Mouse (Mus musculus): ENCODE results near the gene Cnpy4. TPM values are rescaled to one million over a fixed set of nuclear protein-coding genes. Genes with fewer than 3 reads are reported as not detected.
A peak's percentile ranks its signal among the peaks of the same experiment; 100 is the strongest.

The Cnpy4 gene
- total RNA-seq (2021), result 1 to 10 TPM; 6.4 to 7.2 TPM

DNA sequence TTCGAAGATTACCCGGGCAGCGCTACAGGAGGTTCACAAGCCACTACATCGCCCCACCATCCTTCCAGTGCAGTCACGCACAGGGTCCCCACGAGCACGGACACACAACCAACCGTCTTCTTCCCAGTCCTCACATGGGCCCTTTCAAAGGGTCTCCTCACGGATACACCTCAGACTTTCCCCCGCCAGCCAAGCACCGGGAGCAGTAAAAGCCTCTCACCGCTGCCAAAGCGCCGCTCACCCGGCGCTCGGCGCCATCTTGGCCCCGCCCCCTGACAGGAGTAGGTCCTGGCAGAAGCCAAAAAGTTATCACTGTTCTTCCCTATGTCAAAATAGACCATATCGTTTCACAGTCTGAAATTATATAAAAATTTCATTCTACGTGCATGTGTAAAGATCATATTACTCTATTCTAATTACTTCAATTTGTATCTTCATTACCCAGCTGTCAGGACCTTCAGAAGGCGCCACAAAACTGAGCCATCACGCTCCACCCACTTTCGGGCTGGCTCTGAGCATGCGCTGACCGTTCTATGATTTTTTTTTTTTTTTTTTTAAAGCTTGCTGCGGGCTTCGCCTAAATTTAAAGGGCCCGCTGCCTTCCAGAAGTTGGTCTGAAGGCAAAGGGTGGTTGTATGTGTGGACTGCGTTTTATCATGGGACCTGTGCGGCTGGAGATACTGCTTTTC is at the start of gene Cnpy4, which contains the start of gene Taf6:
Cnpy4 (plus strand) TSS at position 536 of the 689 bp plus-strand sequence.
Taf6 (minus strand) TSS at position 502 of the 689 bp plus-strand sequence.
- intact Hi-C loops (cut with DNase I), result loop anchor here (2.0 kb wide), 2 partner anchors 14 to 26 kb away; partner anchors contain the start of genes Ap4m1, Cops6 and Mcm7
- peak; percentile 83 to 87 for DNase-seq

DNA sequence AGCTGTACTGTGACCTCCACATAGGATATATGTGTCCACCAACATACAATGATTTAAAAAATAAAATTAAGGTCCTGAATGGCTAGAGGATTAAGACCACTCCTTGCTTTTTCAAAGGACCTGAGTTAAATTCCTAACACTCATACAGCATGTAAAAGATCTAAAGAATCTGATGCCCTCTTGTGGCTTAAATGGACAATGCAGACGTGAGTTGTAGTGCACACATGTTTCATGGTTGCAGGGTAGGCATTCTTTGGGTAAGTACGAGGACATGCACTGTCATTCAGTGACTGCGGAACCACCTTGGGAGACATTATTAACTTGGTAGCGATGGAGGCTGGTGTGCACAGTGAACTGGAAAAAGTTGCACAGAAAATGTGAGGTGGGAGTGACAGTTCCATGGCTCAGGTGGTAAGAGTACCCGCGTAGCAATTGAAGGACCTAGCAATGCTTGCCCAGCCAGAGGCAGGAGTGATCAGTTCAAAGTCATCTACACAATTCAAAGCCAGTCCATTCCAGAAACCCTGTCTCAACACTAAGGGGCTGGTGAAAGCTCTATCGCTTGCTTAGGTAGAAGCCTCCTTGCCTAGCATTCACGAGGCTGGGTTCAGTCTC is 49.2 kb upstream of the Cnpy4 start:
- intact Hi-C loops (cut with DNase I), result loop anchor here (5.0 kb wide), 1 partner anchor 251 kb away; no protein-coding TSS in a partner anchor
- DNase-seq, result peak in 1 of 2 experiments; percentile 9

DNA sequence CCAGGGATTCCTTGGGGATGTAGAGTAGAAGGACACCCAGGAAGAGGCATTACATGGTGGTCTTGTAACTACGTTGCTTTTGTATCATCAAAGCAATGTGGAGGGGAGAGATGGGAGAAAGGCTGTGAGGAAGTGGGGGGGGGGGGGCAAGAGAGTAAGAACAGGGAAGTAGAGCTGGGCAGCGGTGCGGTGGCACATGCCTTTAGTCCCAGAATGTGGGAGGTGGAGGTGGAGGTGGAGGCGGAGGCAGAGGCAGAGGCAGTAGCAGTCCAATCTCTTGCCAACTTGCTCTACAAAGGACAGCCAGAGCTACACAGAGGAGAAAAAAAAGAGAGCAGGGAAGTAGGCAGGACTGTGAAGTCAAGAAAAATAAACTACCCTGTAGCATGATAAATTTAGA is 48.7 kb upstream of the Cnpy4 start:
- DNase-seq, result no peak
- intact Hi-C loops (cut with DNase I), result loop anchor here (5.0 kb wide), 1 partner anchor 251 kb away; no protein-coding TSS in a partner anchor

DNA sequence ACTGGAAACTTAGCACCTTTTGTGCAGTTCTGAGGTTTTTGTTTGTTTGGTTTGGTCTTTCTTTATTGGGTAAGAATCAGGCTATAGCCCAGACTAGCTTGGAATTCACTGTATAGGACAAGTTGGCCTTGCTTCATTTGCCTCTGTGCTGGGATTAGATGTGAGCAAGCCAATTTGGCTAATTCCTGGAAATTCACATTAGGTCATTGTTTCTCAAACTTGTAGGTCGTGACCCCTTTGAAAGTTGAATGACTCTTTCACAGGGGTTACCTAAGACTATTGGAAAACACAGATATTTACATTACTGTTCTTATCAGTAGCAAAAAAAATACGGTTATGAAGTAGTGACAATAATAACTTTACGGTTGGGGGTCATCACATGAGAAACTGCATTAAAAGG is 32.9 kb upstream of the Cnpy4 start:
- no peak for DNase-seq
- intact Hi-C loops (cut with DNase I), result loop anchor here (2.0 kb wide), 1 partner anchor 38 kb away; the partner anchor contains the start of gene Zscan21

DNA sequence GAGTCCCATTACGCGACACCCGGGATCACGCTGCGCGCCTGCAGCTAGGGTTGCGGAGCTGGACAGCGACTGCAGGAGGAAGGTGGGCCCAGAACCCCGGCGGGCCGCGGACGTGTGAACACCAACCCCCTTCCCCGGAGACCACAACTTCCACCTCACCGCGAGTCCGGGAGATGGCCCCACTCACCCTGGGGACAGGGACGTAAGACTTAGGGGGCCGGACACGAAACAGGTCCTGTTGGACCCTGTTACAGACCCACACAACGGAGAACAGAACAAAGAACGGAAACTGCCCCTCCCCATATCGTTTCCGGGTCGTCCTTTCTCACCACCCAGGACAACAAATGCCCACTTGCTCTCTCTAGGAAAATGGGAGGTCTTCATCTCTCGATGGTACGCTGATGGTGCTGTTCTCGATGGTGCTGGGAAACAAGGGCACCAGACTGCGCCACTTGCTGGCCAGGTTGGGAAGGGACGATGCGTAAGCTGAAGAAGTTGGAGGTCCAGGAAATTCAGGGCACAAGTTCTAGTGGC is 31.8 kb upstream of the Cnpy4 start, which contains the start of gene Zfp113:
Zfp113 (minus strand) TSS at position 302 of the 534 bp plus-strand sequence.
- peak; percentile 81 to 86 for DNase-seq
- intact Hi-C loops (cut with DNase I), result loop anchor here (1.0 to 5.0 kb wide), 4 partner anchors 39 to 363 kb away; partner anchors contain the start of genes Zkscan1 and Zscan21

DNA sequence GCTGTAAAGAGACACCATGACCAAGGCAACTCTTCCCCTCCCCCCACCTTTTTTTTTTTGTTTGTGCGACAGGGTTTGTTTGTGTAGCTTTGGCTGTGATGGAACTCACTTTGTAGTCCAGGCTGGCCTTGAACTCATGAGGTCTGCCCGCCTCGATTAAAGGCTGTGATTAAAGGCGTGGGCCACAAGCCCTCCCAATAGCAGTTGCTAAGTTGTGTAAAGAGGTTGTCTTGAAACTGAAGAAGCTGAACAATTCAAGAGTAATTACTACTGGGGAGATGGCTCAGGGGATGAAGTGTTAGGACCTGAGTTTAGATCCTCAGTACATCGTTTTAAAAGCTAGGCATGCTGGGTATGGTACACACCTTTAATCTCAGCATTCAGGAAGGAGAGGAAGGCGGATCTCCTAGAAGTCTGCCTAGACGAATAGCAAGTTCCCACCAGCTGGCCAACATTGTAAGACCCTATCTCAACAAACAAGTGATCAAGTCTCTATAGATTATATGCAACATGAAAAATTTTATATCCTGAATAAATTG is 27.0 kb upstream of the Cnpy4 start:
- intact Hi-C loops (cut with DNase I), result loop anchor here (2.0 to 10.0 kb wide), 2 partner anchors 27 to 635 kb away; partner anchors contain the start of genes Cnpy4 and Taf6
- no peak for DNase-seq

DNA sequence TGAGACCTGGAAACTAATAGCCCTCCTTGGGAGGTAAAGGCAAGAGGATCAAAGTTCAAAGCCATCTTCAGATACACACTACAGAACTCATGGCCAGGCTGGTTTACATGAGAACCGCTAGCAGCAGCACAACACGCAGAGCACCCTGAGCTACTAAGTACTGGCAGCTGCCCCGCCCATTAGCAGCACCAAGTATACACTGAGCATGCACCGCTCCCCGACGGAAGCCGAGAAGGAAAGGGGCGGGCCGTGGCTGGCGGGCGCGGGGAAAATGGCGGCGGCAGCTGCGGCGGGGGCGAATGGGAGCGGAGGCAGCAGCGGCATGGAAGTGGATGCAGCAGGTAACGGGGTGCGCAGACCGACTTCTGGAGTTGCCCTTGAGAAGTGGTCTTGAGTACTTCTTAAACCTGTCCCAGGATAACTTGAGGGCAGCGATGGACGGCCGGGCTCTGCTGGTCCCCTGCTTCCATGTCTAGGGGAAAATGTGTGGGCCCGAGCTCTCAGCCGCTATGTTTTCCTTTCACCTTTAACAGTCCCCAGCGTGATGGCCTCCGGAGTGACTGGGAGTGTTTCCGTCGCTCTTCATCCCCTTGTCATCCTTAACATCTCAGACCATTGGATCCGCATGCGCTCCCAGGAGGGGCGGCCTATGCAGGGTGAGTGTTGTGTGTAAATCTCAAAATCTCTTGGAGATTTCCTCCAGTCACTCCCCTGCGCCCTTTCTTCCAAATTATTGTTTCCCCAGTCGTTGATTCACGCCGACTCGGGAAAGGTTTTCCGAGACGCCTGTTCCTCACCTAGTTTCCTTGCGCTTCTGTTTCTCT is 26.2 kb upstream of the Cnpy4 start, which contains the start of gene Cops6:
Cops6 (plus strand) TSS at position 230 of the 824 bp plus-strand sequence.
- DNase-seq, result peak; percentile 94 to 96
- intact Hi-C loops (cut with DNase I), result loop anchor here (1.0 to 10.0 kb wide), 3 partner anchors 9 to 636 kb away; partner anchors contain the start of genes Cnpy4 and Taf6

DNA sequence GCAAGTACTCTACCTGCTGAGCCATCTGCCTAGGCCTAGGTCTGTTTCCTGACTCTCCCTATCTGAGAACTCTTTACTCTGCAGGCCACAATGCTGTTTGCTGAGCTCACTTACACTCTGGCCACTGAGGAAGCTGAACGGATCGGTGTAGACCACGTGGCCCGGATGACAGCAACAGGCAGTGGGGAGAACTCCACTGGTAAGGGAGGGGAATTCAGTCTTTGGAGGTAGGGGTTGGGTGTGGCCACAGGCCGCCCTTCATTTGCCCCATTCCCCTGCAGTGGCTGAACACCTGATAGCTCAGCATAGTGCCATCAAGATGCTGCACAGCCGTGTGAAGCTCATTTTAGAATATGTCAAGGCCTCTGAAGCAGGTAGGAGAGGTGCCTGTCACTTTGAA is 24.2 kb upstream of the Cnpy4 start:
- intact Hi-C loops (cut with DNase I), result loop anchor here (10.0 kb wide), 1 partner anchor 638 kb away; no protein-coding TSS in a partner anchor

DNA sequence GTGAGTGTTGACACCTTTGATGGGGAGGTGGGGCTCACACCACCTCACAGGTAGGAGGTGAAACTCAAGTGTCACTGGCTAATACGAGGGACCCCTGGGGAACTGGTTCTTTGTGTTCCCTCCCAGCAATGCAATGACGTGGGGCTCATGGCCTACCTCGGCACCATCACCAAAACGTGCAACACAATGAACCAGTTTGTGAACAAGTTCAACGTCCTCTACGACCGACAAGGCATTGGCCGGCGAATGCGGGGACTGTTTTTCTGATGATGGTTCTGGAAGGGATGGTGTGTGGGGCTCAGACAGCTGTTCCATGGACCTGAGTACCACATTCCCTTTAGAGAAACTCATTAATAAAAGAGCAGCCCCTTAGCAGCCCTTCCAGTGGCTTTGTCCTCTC is 23.7 kb upstream of the Cnpy4 start:
- no peak for DNase-seq
- intact Hi-C loops (cut with DNase I), result loop anchor here (10.0 kb wide), 1 partner anchor 639 kb away; no protein-coding TSS in a partner anchor

More for the DNA sequence above, 24.2 kb upstream of the Cnpy4 start:
- no peak for DNase-seq

DNA sequence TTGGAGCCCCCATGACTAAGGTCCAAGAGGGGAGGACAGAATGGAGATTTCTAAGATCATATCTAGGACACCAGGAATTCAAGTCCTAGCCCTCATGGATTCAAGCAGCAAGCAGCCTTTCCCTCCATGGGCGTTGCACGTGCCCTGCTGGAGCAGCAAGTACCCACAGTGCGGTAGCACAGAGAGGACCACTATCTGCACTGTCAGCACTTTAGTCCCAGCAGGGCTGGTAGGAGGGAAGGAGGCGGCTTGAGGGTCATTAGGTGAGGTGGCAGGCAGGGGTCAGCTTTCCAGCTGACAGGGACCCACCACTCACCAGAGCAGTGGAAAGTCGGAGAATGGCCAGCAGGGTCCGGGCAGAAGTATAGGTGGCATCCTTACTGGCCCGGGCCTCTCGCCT is 21.7 kb upstream of the Cnpy4 start:
- no peak for DNase-seq
- intact Hi-C loops (cut with DNase I), result loop anchor here (10.0 kb wide), 1 partner anchor 641 kb away; no protein-coding TSS in a partner anchor

DNA sequence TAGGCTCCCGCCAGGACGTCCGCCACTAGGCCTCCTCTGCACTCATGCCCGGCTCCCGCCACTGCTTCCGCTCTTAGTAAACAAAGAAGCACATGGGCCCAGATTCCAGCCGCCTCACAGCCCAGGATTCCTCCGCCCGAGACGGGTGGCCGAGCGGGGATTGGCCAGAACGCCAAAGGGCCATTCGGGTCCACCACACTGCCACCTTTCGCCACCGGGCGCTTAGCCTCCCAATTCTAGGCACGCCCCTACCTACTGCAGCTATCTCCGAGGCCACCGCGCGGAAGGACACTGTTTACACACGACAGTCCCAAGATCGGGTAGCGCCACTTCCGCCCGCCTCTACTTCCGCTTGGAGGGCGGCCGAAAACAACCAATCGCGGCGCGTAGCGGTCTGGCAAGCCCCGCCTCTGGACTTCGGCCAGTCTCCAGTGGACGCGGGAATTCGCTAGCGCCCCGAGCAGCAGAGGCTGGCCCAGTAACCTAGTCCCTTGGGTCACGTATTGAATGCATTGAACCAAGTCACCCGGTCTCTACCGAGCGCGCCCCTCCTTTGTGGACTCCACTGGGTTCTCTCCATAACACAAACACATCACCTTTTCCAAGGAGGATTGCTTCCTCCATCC is 16.2 kb upstream of the Cnpy4 start:
- peak; percentile 97 to 98 for DNase-seq
- intact Hi-C loops (cut with DNase I), result loop anchor here (1.0 kb wide), 1 partner anchor 10 kb away; the partner anchor contains the start of gene Cops6

DNA sequence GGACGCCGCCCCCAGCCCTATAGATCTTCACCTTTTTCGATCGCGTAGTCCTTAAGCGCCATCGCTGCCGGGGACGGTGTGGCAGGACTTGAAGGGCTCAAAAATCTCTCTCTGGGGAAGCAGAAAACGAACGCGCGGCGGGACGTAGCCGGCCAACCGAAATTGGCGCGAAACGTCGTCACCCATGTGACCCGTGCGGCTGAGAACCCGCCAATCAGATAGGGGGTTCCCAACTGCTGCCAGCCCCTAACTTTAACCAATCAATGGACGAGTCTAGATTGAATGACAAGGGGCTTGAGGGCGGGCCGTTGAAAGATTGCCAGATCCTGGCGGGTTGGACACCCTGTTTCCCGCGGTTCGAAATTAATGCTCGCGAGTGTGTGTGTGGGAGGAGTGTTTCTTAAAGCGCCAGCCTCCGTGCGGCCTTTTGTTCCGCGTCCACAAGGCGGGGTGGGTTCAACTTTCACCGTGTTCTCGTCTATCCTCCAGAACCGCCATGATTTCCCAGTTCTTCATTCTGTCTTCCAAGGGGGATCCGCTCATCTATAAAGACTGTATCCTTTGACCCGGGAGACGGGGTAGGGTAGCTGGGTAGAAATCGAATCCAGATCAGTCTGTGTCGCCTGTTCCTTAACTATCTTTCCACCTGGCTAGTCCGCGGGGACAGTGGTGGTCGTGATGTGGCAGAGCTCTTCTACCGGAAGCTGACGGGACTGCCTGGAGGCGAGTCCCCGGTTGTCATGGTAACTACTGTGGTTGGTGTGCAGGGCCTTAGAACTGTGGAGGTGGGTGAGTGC is 15.4 kb upstream of the Cnpy4 start, which contains the start of the genes Ap4m1 and Mcm7:
Ap4m1 (plus strand) TSS at position 308 of the 797 bp plus-strand sequence.
Mcm7 (minus strand) TSS at position 728 of the 797 bp plus-strand sequence.
- peak; percentile 98 to 99 for DNase-seq
- intact Hi-C loops (cut with DNase I), result loop anchor here (2.0 kb wide), 1 partner anchor 15 kb away; the partner anchor contains the start of genes Cnpy4 and Taf6

DNA sequence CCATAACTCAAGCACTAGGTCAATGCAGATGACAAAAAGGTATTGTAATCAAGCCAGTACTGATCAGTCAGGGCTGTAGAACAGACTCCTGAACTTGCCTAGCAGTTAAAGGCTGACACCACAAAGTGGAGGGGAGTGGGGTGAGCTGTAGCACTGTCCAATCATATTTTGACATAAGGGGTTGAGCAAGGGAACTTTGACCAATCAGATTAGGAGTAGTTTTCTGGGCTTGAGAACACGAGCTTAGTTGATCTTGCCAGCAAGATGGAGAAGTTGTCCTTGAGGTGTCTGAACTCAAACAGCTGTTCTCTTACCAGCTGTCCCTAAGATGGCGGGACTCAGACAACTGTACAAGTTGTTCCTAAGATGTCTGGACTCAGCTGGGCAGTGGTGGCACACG is 14.1 kb upstream of the Cnpy4 start:
- no peak for DNase-seq
- intact Hi-C loops (cut with DNase I), result loop anchor here (2.0 kb wide), 1 partner anchor 14 kb away; the partner anchor contains the start of genes Cnpy4 and Taf6

DNA sequence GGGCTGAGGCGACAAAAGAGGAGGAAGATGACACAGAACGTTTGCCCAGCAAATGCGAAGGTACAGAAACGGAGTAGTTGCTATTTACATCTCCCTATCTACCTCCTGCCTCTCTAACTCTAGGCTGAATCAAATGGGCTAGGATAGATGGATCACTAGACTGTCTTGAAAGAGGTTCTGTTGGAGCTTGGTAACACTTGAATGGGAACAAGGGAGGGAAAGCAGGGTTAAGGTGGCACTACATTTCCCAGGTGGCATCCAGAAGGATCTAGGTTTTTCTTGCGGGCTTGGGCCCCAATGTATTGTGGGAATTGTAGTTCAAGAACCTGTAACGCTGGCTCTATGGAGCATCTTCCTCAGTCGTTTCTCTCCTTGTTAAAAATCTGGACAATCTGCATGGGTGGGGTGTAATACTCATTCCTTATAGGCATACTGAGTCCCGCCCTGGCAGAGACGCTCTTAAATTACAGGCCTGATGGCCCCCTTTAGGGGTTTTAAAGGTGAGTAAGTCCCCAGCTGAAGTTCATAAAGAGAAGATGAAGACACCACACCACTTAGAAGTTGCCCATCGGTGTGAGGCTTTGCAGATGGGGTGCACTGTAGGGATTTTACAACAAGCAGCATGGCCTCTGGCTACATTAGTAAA is 499 bp downstream of the Cnpy4 start:
- DNase-seq, result peak; percentile 71 to 77
- intact Hi-C loops (cut with DNase I), result loop anchor here (2.0 kb wide), 2 partner anchors 15 to 27 kb away; partner anchors contain the start of genes Ap4m1, Cops6 and Mcm7

DNA sequence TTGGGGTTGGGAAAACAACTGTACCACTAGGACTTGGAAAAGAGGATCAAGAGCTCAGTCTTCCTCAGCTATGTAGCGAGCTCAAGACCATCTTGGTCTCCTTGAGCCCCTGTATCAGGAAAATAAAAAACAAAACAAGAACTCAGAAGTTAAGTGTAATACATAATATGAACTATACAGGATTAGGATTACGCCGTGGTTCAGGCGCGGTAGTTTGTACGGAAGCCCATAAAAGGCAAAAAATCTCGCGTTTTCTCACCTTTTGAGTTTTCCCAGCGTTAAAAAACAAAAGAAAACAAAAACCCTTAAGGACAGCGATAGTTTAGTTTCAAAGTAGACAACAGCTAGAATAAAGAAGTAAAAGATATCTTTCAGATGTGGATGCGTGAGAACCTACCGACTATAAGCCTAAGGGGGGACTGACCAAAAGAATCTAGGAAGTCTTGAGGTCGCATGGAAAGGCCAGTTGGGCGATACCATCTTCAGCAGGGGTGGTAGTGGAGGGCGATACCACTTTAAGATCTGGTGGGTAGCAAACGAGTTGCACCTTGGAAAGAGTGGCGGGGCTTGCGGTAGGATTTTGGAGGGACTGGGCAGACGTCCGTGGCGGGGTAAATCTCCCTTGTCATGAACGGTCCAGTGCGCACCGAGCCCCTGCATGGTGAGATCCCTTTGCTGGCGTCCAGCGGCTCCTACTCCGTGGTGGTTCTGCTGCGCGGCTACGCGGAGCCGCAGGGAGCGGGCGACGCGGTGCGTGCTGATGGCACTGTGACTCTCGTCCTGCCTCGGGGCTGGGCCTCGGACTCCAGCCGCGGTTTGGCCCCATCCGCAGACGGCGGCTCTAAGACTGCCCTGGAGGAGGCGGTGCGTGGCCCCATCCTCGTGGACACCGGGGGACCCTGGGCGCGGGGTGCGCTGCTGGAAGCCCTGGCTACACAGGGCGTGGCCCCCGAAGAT is 6.8 kb downstream of the Cnpy4 start, which contains the start of gene Mblac1:
Mblac1 (plus strand) TSS at position 544 of the 957 bp plus-strand sequence.
- intact Hi-C loops (cut with DNase I), result no loop called here
- peak; percentile 87 to 91 for DNase-seq

DNA sequence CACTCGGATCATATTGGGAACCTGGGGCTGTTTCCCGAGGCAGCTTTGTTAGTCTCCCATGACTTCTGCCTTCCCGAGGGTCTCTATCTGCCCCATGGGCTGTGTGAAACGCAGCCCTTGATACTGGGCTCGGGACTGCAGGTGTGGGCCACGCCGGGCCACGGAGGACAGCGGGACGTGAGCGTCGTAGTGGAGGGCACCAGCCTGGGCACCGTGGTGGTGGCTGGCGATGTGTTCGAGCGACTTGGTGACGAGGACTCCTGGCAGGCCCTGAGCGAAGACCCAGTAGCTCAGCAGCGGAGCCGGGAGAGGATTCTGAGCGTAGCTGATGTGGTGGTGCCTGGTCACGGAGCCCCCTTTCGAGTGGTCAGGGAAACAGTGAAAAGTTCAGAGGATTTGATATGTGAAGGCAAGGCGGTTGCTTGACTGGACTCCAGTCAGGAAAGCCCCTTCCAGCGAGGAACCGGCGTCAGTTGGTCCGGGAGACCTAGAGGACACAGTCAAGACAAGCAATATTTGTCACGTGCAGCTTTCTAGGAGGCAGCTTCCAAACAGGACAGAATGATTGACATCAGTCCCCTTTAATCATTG is 7.6 kb downstream of the Cnpy4 start:
- intact Hi-C loops (cut with DNase I), result no loop called here
- peak in 1 of 2 experiments; percentile 41 for DNase-seq
